Mouse (Mus musculus) liver, embryonic 14.5 days (tissue): ENCODE results near the gene Serinc1. TPM values are rescaled to one million over a fixed set of nuclear protein-coding genes. Genes with fewer than 3 reads are reported as not detected.

Experiments
- ATAC-seq: fragments of 200-750 bp; cut with Nextera tagmentation; 2 replicates; pipeline ENCODE4 v1.8.0; 2017; ENCODE audit warnings: moderate number of reproducible peaks, mild to moderate bottlenecking, moderate library complexity; ENCODE audit not compliant: insufficient read depth
- DNase-seq, 3 experiments: peaks; one replicate each; pipeline ENCODE4 v3.0.0-alpha.2; 2012 to 2013; ENCODE audit warnings: low read depth in 3 of 3, low spot score in 3 of 3
- H3K27ac ChIP-seq: fragments of 300-500 bp; sonication (generic); 2 replicates; pipeline ENCODE4 v1.5.1; 2014; ENCODE audit warnings: moderate library complexity, mild to moderate bottlenecking, control low read depth, inconsistent platforms
- H3K27me3 ChIP-seq: fragments of 300-500 bp; sonication (generic); 2 replicates; pipeline ENCODE4 v1.6.1; 2014; ENCODE audit warnings: mild to moderate bottlenecking, low read length, moderate library complexity; ENCODE audit not compliant: control insufficient read depth, insufficient read depth
- H3K36me3 ChIP-seq: fragments of 300-500 bp; sonication (generic); replicated peaks from 2 replicates; pipeline ENCODE4 v1.6.1; 2014; ENCODE audit warnings: low read depth; ENCODE audit not compliant: control insufficient read depth, insufficient read depth
- H3K4me1 ChIP-seq, 2 experiments: fragments of 200-500 bp in 1 of 2; fragments of 300-500 bp in 1 of 2; sonication (generic) in 1 of 2; replicated peaks; 2 replicates each; pipeline ENCODE4 v1.6.1; 2012 to 2014; ENCODE audit warnings: antibody characterized with exemption in 1 of 2, inconsistent platforms in 1 of 2, low read length in 1 of 2; ENCODE audit not compliant: control insufficient read depth in 2 of 2, insufficient read depth in 2 of 2
- H3K4me2 ChIP-seq: fragments of 300-500 bp; sonication (generic); 2 replicates; pipeline ENCODE4 v1.6.1; 2014; ENCODE audit warnings: low read depth, mild to moderate bottlenecking, control low read depth, moderate library complexity
- H3K4me3 ChIP-seq, 2 experiments: fragments of 200-500 bp in 1 of 2; fragments of 300-500 bp in 1 of 2; sonication (generic) in 1 of 2; 2 replicates each; pipeline ENCODE4 v1.5.1; 2012 to 2014; ENCODE audit warnings: low read depth in 2 of 2, low read length in 2 of 2, mild to moderate bottlenecking in 2 of 2, control low read depth in 1 of 2, inconsistent platforms in 1 of 2, moderate library complexity in 1 of 2; ENCODE audit not compliant: insufficient read depth in 1 of 2
- H3K9ac ChIP-seq: fragments of 300-500 bp; sonication (generic); replicated peaks from 2 replicates; pipeline ENCODE4 v1.6.1; 2014; ENCODE audit warnings: mild to moderate bottlenecking, control low read depth, moderate library complexity
- H3K9me3 ChIP-seq: fragments of 300-500 bp; sonication (generic); 2 replicates; pipeline ENCODE4 v1.6.1; 2016; ENCODE audit warnings: low read length, mixed read lengths; ENCODE audit not compliant: control insufficient read depth
- CTCF ChIP-seq: IDR thresholded peaks from 2 replicates; pipeline ENCODE4 v1.5.1; 2016; ENCODE audit warnings: antibody characterized with exemption, low read depth, control low read depth
- EP300 ChIP-seq: IDR thresholded peaks from 2 replicates; pipeline ENCODE4 v1.6.1; 2016; ENCODE audit warnings: antibody characterized with exemption, low read depth
- whole genome bisulfite sequencing: fragments of 180-500 bp; shearing (Covaris S2); extraction: QIAGEN DNeasy Blood & Tissue Kit; methylation state at CpG from one replicate; pipeline ENCODE4 v1.1.7; 2014; ENCODE audit not compliant: insufficient replicate concordance; 5-methylcytosine and 5-hydroxymethylcytosine counted together
- polyA plus RNA-seq, 2 experiments: library from polyadenylated mRNA; depleted of rRNA in 1 of 2; stranded (reverse) in 1 of 2; unstranded in 1 of 2; fragments of >200 nt; fragmentation: Nextera tagmentation in 1 of 2; extraction: Ambion mirVana in 1 of 2; gene quantifications; 2 replicates each; pipeline versions ENCODE4 v1.2.1 to v1.2.3; 2012 to 2014

Gene Serinc1
- polyA plus RNA-seq (2012; rRNA removed), result 27.9 and 36.6 TPM in 2 replicates
- polyA plus RNA-seq (2014; fragmentation: Nextera tagmentation; extraction: Ambion mirVana), result 67.7 and 71.7 TPM in 2 replicates

DNA sequence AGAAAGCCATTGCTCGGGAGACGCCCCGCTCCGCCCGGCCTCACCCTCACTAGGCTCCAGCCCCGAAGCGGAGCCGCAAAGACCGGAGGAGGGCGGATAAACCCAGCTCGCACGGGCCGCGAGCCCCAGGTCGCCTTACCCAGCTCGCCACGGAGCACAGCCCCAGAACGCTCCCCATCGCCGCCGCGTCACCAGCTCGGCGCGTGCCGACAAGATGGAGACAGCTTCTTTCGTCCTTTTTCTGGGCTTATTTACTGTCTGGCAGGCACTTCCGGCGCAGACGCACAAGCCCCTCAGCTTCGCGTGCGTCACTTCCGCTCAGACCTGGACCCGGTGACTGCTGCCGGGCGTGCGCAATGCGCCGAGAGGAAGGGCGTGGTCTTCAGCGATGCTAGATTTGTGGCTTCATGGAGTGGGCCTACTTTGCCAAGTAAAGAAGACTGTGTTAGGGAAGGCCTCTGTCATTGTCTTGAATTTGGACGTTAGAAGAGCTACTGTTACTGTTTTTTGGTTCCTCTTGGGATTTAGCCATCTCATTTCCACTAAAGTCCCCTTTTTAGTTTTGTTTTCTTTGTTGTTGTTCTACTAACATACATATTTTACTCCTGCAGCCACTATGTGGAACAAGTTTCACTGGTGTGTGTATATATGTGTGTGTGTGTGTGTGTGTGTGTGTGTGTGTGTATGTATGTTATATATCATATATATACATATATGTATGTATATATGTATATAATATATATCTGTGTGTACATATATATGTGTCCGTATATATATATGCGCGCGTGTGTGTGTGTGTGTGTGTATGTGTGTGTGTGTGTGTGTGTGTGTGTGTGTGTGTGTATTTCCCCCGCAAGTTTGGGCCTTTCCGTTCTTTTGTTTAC is at the start of gene Serinc1:
Serinc1 (minus strand) TSS at position 313 of the 884 bp plus-strand sequence.
- ATAC-seq (peak; percentile 100), DNase-seq (peak; percentile 88 to 92 (median 89))
- Histone ChIP-seq H3K27ac (peak within 1 kb of the TSS; percentile 95), H3K4me2 (peak within 1 kb of the TSS; percentile 84), H3K36me3 (no peaks in the 10 kb centered on the region; the same call in 1 of the 2 replicates), H3K9ac (peak within 1 kb of the TSS; percentile 94), H3K9me3 (no peaks in the 10 kb centered on the region), H3K4me3 (peak within 1 kb of the TSS; percentile 77 to 94), H3K27me3 (no peaks in the 10 kb centered on the region), H3K4me1 (peaks cover 5 to 12% of the 10 kb centered on the region in 2 experiments)
- 12% methylated on average over 49 of the region's 49 CpGs for WGBS
- TF ChIP-seq CTCF, result no peak
- TF ChIP-seq EP300, result no peak; the same call in 1 of the 2 replicates

DNA sequence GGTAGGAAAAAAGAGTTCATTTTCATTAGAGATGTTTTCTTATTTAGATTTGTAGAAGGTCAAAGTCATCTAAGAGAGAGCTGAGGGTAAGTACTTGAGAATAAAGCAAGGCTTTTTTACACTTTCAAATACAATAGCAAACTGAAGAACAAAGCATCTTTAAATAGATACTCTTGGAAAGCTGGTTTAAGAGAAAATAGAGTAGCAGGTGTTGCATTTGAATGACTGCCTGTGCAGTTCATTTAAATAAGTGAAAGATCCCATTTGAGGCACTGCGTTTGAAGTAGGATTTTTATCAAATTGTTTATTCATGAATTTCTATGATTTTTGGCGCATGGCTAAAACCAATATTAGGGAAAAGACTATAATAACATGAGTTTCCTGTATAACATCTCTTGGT is 44.4 kb upstream of the Serinc1 start:
- Histone ChIP-seq H3K4me1 (no peaks in the 10 kb centered on the region), H3K4me3 (no peak overlapping the region), H3K9ac (no peak overlapping the region), H3K4me2 (no peak overlapping the region), H3K27ac (no peak overlapping the region), H3K9me3 (no peaks in the 10 kb centered on the region), H3K27me3 (no peaks in the 10 kb centered on the region), H3K36me3 (no peaks in the 10 kb centered on the region)
- DNase-seq (no peak), ATAC-seq (no peak)
- WGBS, result 59% methylated on average over 2 of the region's 2 CpGs
- TF ChIP-seq EP300 (no peak), CTCF (no peak)

DNA sequence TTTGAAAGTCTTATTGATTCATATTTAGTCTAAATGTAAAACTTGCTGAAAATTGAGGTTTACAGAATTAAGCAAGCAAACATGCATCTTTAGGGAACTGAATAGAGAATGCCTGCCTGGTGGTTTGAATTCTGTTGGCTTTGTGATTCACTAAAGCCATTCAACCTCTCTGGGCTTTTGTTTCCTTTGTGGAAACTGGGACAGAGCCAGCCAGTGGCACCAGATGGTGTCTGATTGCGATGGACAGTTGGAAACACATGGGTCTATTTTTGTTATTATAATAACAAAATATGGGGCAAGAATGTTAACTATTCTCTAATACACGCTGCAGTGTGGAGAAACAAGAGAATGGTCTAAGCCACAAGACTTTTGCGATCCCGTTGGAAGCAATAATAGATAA is 39.8 kb upstream of the Serinc1 start:
- Histone ChIP-seq H3K27me3 (no peaks in the 10 kb centered on the region), H3K36me3 (no peaks in the 10 kb centered on the region), H3K9ac (no peak overlapping the region), H3K27ac (no peak overlapping the region), H3K4me3 (no peak overlapping the region), H3K4me2 (no peak overlapping the region), H3K4me1 (no peaks in the 10 kb centered on the region), H3K9me3 (no peaks in the 10 kb centered on the region)
- no peak for TF ChIP-seq EP300
- no peak for TF ChIP-seq CTCF
- 70% methylated on average over 4 of the region's 4 CpGs for WGBS
- ATAC-seq (no peak), DNase-seq (no peak)

DNA sequence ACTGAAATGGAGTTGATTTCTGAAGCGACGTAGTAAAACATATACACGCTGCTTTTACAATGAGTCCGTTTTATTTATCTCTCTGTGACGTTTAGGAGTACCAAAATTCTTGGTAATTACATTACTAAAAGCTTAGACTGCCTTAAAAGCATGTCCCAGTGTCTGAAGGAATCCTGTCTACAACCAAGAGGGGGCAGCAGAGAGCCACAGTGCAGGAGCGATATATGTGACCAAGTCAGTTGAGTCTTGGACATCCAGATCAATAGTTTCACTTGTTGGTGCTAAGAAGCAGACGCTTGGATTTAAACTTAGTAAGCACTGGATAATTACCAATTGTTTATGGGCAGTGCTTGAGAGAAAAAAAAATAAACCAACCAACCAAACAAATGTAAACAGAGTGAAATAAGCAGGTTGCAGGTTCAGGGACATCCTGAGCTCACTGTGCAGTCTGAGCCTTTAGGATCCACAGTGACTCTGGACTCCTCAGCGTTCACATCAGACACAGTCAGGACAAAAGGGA is 38.9 kb upstream of the Serinc1 start:
- no peak overlapping the region for H3K4me3 ChIP-seq
- H3K27me3 ChIP-seq, result no peaks in the 10 kb centered on the region
- no peak overlapping the region for H3K4me2 ChIP-seq
- no peak for TF ChIP-seq EP300
- peak; percentile 84 for TF ChIP-seq CTCF
- H3K9ac ChIP-seq, result no peak overlapping the region
- no peaks in the 10 kb centered on the region for H3K36me3 ChIP-seq
- DNase-seq, result peak; percentile 18 to 32 (median 22)
- WGBS, result 18% methylated on average over 8 of the region's 8 CpGs
- H3K27ac ChIP-seq, result no peak overlapping the region
- ATAC-seq, result no peak
- no peaks in the 10 kb centered on the region for H3K4me1 ChIP-seq
- no peaks in the 10 kb centered on the region for H3K9me3 ChIP-seq
